Mouse (Mus musculus): ENCODE data around the gene Phf19. TPM values are rescaled to one million over a fixed set of nuclear protein-coding genes. Genes with fewer than 3 reads are reported as not detected.
A peak's percentile ranks its signal among the peaks of the same experiment; 100 is the strongest.

The Phf19 gene
- polyA plus RNA-seq, 1 experiment from 2014 or later: 2.6 TPM

DNA sequence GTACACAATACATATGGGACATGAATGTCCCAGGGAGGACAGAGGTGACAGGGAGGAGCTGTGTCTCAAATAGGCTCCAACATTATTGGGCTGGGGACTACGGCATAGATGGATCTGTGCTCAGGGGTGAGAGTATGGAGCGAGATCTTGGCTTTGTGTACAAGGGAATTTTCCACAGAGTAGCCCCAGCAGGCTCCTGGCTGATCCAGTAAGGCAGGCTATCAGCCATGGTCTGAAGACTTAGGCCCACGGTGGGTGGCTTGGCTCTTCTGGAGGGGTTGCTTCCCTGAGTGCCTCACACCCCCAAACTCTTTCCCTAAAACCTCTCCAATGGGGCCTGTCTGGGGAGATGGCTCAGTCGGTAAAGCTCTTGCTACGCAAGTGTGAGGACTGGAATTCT lies 26.4 kb upstream of the Phf19 start:
- Histone ChIP-seq H3K27me3 (replicated peaks) (peaks cover 23% of the 10 kb centered on the region), H3K4me2 (no peak overlapping the region), H3K4me3 (no peak overlapping the region), H3K4me1 (replicated peaks) (peaks cover 27% of the 10 kb centered on the region), H3K9ac (no peak overlapping the region), H3K27ac (ENCODE audit: poor library complexity, severe bottlenecking) (no peak overlapping the region), H3K36me3 (no peaks in the 10 kb centered on the region), H3K9me3 (replicated peaks) (no peaks in the 10 kb centered on the region)
- no peak for ATAC-seq (ENCODE audit: insufficient number of reproducible peaks, low FRiP score)
- WGBS: 71% methylated on average over 5 of the region's 5 CpGs

DNA sequence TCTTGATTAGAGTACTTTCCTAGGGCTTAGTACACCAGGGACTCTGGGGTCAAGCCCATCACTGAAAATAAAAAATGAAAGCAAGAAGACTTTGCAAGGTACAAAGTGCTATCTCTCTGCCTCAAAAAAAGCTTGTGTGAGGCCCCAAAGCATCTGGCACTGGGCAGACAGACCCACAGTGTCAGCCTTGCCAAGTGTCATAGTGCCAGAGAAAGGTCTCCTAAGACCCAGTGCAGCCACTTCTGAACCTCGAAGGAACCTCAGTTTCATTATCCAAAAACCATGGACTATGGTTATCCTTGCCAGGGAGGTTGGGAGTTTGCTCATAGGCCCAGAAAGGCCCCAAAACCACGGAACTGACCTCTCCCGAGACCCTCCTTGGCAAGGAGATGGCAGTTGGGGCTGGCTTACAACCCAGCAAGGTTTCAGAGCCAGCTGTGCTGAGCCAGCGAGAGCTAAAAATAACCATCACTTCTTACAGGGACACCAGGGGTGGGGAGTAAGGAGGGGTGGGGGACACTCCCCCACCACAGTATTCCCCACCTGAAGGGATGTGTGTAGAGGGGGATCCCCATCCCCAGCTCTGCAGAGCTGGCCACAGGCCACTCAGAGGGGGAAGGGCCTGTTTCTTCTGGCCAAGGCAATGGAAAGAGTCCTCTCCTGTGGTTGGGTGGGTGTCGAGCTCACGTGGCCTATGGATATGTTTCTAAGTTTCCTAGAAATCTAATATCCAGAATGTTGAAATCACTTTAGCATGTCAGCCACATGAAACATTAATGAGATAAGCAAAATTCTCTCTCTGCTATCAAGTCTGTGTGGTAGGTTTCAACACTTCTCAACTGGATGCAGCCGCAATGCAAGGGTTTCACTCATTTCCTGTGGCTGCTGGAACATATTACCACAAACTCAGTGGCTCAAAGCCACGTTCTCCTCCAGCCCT lies 24.7 kb upstream of the Phf19 start:
- WGBS: 47% methylated on average over 8 of the region's 8 CpGs
- no peak overlapping the region for H3K4me3 ChIP-seq
- no peaks in the 10 kb centered on the region for H3K36me3 ChIP-seq
- ATAC-seq (ENCODE audit: insufficient number of reproducible peaks, low FRiP score): 0 out of 2 replicates have a peak, but pooled peaks have one; percentile 29
- no peak overlapping the region for H3K27ac ChIP-seq (ENCODE audit: poor library complexity, severe bottlenecking)
- no peaks in the 10 kb centered on the region for H3K9me3 ChIP-seq (replicated peaks)
- no peak overlapping the region for H3K4me2 ChIP-seq
- H3K27me3 ChIP-seq (replicated peaks): peaks cover 21% of the 10 kb centered on the region
- no peak overlapping the region for H3K9ac ChIP-seq
- H3K4me1 ChIP-seq (replicated peaks): peaks cover 20% of the 10 kb centered on the region

DNA sequence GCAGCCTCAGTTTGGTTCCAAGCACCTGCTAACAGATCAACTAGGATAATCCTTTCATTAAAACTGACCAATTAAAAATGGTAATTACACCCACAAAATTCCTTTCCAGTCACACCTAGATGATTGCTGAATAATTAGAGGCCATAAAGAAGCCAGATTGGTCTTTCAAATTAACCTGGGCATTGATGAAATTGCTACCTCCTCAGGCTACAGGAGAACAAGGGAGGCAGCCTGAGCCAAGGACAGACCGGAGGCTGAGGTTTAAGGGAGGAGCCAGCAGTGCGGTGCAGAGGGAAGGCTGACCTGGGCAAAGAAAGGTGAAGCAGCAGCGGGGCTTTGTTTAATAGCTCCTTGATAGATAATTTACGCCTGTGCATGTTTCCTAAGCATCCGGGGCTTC lies 23.6 kb upstream of the Phf19 start:
- H3K9me3 ChIP-seq (replicated peaks): no peaks in the 10 kb centered on the region
- no peak overlapping the region for H3K4me3 ChIP-seq
- H3K27ac ChIP-seq (ENCODE audit: poor library complexity, severe bottlenecking): no peak overlapping the region
- peaks cover 19% of the 10 kb centered on the region for H3K27me3 ChIP-seq (replicated peaks)
- H3K4me2 ChIP-seq: no peak overlapping the region
- ATAC-seq (ENCODE audit: insufficient number of reproducible peaks, low FRiP score): no peak
- no peaks in the 10 kb centered on the region for H3K36me3 ChIP-seq
- peaks cover 20% of the 10 kb centered on the region for H3K4me1 ChIP-seq (replicated peaks)
- H3K9ac ChIP-seq: no peak overlapping the region
- 51% methylated on average over 5 of the region's 5 CpGs for WGBS

DNA sequence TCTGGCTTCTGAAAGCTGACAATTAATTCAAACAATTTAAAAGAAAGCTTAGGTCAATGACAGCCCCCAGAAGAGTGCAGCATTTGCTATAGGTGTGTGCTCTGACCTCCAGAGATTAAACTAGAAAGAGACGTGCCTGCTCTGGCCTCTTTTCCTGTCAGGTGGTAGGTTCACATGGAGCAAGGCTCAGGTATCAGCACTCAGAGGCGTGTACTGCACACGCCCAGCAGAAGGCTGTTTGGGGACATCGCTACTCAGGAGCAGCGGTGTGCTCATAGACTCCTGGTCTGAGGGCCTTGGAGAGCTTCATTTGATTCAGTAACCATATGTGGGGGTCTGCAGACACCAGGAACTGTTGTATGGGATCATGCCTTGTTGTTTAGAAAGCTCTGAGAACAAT lies 13.5 kb upstream of the Phf19 start:
- Histone ChIP-seq H3K9ac (no peak overlapping the region), H3K4me2 (no peak overlapping the region), H3K36me3 (no peaks in the 10 kb centered on the region), H3K9me3 (replicated peaks) (no peaks in the 10 kb centered on the region), H3K27ac (ENCODE audit: poor library complexity, severe bottlenecking) (no peak overlapping the region), H3K27me3 (replicated peaks) (peaks cover 12% of the 10 kb centered on the region; the same call in 1 of the 2 replicates), H3K4me1 (replicated peaks) (no peaks in the 10 kb centered on the region), H3K4me3 (no peak overlapping the region)
- WGBS: 64% methylated on average over 5 of the region's 5 CpGs
- ATAC-seq (ENCODE audit: insufficient number of reproducible peaks, low FRiP score): no peak

DNA sequence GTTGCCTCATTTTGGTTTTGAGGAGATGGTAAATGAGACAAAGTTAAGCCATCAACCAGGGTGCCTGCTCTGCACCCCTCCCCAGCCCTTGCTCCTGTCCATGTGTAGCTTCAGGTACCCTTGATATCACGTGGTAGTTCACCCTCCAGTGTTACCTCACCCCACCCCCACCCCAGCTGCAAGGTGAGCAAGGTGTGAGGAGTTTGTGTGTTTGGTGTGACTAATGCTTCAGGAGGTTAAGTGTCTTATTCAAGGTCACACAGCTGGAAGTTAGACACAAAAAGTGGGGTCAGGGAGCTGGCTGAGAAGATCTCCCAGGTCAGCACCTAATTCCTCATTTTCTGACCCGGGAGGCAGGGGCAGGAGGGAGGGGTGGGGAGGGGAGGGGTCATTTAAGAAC lies 8.9 kb upstream of the Phf19 start:
- ATAC-seq (ENCODE audit: insufficient number of reproducible peaks, low FRiP score): no peak
- Histone ChIP-seq H3K27ac (ENCODE audit: poor library complexity, severe bottlenecking) (no peak overlapping the region), H3K9ac (no peak overlapping the region), H3K36me3 (no peaks in the 10 kb centered on the region), H3K27me3 (replicated peaks) (peaks cover 12% of the 10 kb centered on the region), H3K4me3 (no peak overlapping the region), H3K9me3 (replicated peaks) (no peaks in the 10 kb centered on the region), H3K4me2 (no peak overlapping the region), H3K4me1 (replicated peaks) (no peaks in the 10 kb centered on the region)
- WGBS: 20% methylated on average over 2 of the region's 2 CpGs

DNA sequence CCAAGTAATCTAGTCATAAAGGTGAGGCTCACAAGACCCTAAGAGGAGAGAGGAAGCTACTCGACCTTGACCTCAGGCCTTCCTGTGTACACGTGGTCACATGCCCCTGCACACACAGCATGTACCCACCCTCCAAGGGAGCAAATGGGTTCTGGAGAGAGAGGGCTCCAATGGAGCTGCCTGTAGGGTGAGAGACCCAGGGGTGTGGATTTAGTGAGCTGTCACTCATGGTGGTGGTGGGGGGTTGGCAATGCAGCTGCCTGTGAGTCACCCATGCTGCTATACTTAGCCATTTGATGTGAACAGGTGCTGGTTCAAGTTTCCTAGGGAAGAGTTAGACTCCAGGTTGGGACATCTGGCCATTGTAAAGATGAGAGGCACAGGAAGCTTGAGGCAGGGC lies 6.3 kb upstream of the Phf19 start:
- no peaks in the 10 kb centered on the region for H3K36me3 ChIP-seq
- no peak overlapping the region for H3K9ac ChIP-seq
- no peak for ATAC-seq (ENCODE audit: insufficient number of reproducible peaks, low FRiP score)
- WGBS: 42% methylated on average over 2 of the region's 2 CpGs
- H3K4me1 ChIP-seq (replicated peaks): peaks cover 6% of the 10 kb centered on the region
- H3K4me2 ChIP-seq: no peak overlapping the region
- H3K27me3 ChIP-seq (replicated peaks): no peaks in the 10 kb centered on the region; the same call in 1 of the 2 replicates
- no peak overlapping the region for H3K4me3 ChIP-seq
- H3K9me3 ChIP-seq (replicated peaks): no peaks in the 10 kb centered on the region
- no peak overlapping the region for H3K27ac ChIP-seq (ENCODE audit: poor library complexity, severe bottlenecking)

DNA sequence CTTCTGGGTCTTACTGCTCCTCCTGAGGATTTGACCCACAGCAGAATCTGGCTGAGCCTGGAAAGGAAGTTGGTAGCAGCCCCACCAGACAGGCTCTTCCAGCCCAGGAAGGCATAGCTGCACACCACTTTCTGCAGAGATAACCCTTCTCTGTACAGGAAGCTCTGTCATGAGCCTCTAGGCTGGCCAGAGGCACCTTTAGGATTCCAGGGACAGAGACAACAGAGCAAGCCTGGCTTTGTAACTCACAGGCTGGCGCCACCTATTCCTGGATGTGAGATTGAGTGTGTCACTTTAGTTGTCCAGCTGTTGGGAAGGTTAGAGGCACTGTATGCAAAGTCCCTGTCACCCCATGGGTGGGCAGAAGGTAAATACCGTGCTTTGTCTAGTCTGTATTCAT lies 1.3 kb upstream of the Phf19 start:
- Histone ChIP-seq H3K4me1 (replicated peaks) (peaks cover 27% of the 10 kb centered on the region), H3K27ac (ENCODE audit: poor library complexity, severe bottlenecking) (peak overlapping the region; percentile 50; the same call in 1 of the 2 replicates), H3K9me3 (replicated peaks) (no peaks in the 10 kb centered on the region), H3K36me3 (no peaks in the 10 kb centered on the region), H3K4me2 (peak overlapping the region; percentile 97), H3K9ac (no peak overlapping the region), H3K4me3 (no peak overlapping the region), H3K27me3 (replicated peaks) (peaks cover 28% of the 10 kb centered on the region)
- 0 out of 2 replicates have a peak, but pooled peaks have one; percentile 20 for ATAC-seq (ENCODE audit: insufficient number of reproducible peaks, low FRiP score)
- 32% methylated on average over 2 of the region's 2 CpGs for WGBS

DNA sequence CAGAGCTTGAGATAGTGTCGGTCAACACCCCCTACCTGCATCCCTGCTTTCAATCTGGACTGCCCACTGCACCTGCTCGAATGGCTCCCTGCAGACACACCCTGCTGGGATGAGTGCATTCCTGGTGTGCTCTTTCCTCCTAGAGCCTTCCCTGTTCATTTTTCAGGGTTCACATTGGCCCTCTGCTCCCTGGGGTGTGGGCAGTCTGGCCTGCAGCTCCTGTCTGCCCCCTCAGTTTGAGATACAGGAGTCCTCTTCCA lies 927 bp upstream of the Phf19 start:
- Histone ChIP-seq H3K27me3 (replicated peaks) (peaks cover 29% of the 10 kb centered on the region), H3K9me3 (replicated peaks) (no peaks in the 10 kb centered on the region), H3K4me3 (peak overlapping the region; percentile 69; the same call in 1 of the 2 replicates), H3K9ac (0 out of 2 replicates have a peak overlapping the region, but pooled peaks have one; percentile 4), H3K4me1 (replicated peaks) (peaks cover 27% of the 10 kb centered on the region), H3K36me3 (no peaks in the 10 kb centered on the region), H3K4me2 (peak overlapping the region; percentile 97), H3K27ac (ENCODE audit: poor library complexity, severe bottlenecking) (peak overlapping the region; percentile 50; the same call in 1 of the 2 replicates)
- ATAC-seq (ENCODE audit: insufficient number of reproducible peaks, low FRiP score): no peak
- 13% methylated on average over 2 of the region's 2 CpGs for WGBS

DNA sequence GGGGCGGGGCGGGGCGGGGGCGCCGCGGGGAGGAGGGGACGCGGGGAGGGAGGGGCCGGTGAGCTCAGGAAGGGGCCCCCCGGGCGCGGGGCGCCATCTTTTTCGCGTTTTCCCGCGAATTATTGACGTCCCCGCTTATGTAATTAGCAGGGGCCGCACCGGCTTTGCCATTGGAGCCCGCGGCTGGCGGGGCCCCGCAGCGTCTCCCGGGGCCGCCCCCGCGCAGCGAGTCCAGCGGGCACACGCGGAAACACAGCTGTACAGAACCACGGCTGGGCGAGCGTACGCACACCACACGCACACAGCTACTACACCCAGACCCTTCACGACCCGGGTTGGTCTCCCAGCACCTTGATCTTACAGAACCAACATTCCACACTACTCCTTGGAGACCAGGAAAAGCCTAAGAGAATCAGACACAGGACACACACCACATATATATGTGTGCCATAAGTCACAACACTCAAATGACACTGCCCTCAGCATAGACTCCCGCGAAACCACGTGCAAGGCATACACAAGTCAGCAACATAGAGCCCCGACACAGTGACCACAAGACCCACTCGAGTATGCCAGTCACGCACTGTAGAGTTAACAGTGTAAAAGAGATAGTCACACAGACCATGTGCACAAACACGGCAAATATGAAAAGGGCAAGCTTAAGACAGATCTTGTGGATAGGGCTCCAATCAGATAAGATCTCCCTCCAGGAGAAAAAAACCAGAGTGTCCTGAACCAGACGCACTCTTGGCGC lies 420 bp upstream of the Phf19 start:
- H3K27ac ChIP-seq (ENCODE audit: poor library complexity, severe bottlenecking): peak overlapping the region; percentile 50; the same call in 1 of the 2 replicates
- H3K27me3 ChIP-seq (replicated peaks): peaks cover 32% of the 10 kb centered on the region
- H3K9ac ChIP-seq: peak overlapping the region; percentile 76
- peak overlapping the region; percentile 97 for H3K4me2 ChIP-seq
- peaks cover 27% of the 10 kb centered on the region for H3K4me1 ChIP-seq (replicated peaks)
- H3K4me3 ChIP-seq: peak overlapping the region; percentile 69
- WGBS: 3% methylated on average over 42 of the region's 50 CpGs
- H3K36me3 ChIP-seq: no peaks in the 10 kb centered on the region
- H3K9me3 ChIP-seq (replicated peaks): no peaks in the 10 kb centered on the region
- peak; percentile 57 for ATAC-seq (ENCODE audit: insufficient number of reproducible peaks, low FRiP score)

DNA sequence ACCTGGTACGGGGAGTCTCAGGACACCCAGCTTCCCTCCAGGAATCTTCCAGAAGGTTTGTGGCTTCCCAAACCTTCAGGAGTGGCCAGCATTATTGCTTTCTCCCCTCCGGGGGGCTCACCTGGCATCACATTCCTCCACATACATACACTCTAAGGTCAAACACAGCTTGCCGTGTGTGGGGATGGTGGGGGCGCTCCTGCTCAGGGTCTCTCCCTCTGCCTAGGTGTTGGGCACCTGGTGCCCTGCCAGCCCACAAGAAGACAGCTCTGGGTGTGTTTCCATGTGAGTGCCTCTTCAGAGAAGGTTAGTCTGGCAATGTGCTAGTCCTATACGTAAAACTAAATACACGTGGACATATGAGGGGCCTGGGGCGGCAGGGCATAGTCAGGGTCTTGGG lies 1.2 kb downstream of the Phf19 start:
- Histone ChIP-seq H3K4me1 (replicated peaks) (peaks cover 27% of the 10 kb centered on the region), H3K36me3 (no peaks in the 10 kb centered on the region), H3K4me3 (peak overlapping the region; percentile 69), H3K4me2 (peak overlapping the region; percentile 97), H3K27ac (ENCODE audit: poor library complexity, severe bottlenecking) (no peak overlapping the region), H3K9me3 (replicated peaks) (no peaks in the 10 kb centered on the region), H3K9ac (peak overlapping the region; percentile 76), H3K27me3 (replicated peaks) (peaks cover 32% of the 10 kb centered on the region)
- 44% methylated on average over 7 of the region's 7 CpGs for WGBS
- 0 out of 2 replicates have a peak, but pooled peaks have one; percentile 8 for ATAC-seq (ENCODE audit: insufficient number of reproducible peaks, low FRiP score)

DNA sequence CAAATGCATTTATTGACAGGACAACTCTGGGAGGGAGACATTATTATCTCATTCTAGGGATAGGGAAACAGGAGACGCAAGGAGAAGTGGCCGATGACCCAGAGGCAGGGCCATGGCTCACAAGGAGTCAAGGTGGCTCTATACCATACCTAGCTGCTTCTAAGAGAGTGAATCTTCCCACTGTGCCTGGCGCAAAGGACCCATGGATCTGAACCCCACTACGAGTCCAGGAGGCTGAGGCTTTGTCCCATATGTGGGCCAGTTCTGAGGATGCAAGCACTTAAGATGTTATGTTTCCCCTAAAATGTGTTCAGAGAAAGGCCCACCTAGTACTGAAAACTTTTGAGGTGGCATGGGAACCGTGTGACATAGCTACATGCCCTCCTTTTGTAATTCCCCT lies 2.0 kb downstream of the Phf19 start:
- H3K27ac ChIP-seq (ENCODE audit: poor library complexity, severe bottlenecking): no peak overlapping the region
- no peak overlapping the region for H3K4me2 ChIP-seq
- H3K4me1 ChIP-seq (replicated peaks): peaks cover 27% of the 10 kb centered on the region
- WGBS: 79% methylated on average over 5 of the region's 5 CpGs
- no peaks in the 10 kb centered on the region for H3K36me3 ChIP-seq
- H3K27me3 ChIP-seq (replicated peaks): peaks cover 32% of the 10 kb centered on the region
- no peaks in the 10 kb centered on the region for H3K9me3 ChIP-seq (replicated peaks)
- H3K4me3 ChIP-seq: no peak overlapping the region
- H3K9ac ChIP-seq: no peak overlapping the region
- ATAC-seq (ENCODE audit: insufficient number of reproducible peaks, low FRiP score): no peak
